Mouse (Mus musculus) MEL (cell line): ENCODE data around the gene Slc43a1. TPM values are rescaled to one million over a fixed set of nuclear protein-coding genes. Genes with fewer than 3 reads are reported as not detected.

Experiments
- DNase-seq: peaks from one replicate; pipeline ENCODE4 v3.0.0; 2011; ENCODE audit warnings: low read depth, low spot score
- H3K27ac ChIP-seq: 2 replicates; pipeline ENCODE4 v1.5.1; 2012; ENCODE audit warnings: low read depth, mild to moderate bottlenecking, control low read depth, low read length, moderate library complexity; ENCODE audit not compliant: control insufficient read depth
- H3K27me3 ChIP-seq, 2 experiments: fragments of 150-350 bp in 1 of 2; sonication (generic) in 1 of 2; 2 replicates each; pipeline ENCODE4 v1.6.1; 2012; ENCODE audit warnings: low read length in 2 of 2, mild to moderate bottlenecking in 2 of 2, improper control_type of control experiment in 1 of 2, moderate library complexity in 1 of 2; ENCODE audit not compliant: insufficient read depth in 2 of 2, control insufficient read depth in 1 of 2
- H3K36me3 ChIP-seq, 2 experiments: 2 replicates each; pipeline ENCODE4 v1.6.1; 2012 to 2014; ENCODE audit warnings: low read length in 2 of 2, improper control_type of control experiment in 1 of 2, inconsistent platforms in 1 of 2, mild to moderate bottlenecking in 1 of 2; ENCODE audit not compliant: insufficient read depth in 2 of 2, control insufficient read depth in 1 of 2
- H3K4me1 ChIP-seq, 2 experiments: fragments of 150-350 bp in 1 of 2; sonication (generic) in 1 of 2; 2 replicates each; pipeline ENCODE4 v1.6.1; 2012; ENCODE audit warnings: low read length in 2 of 2, improper control_type of control experiment in 1 of 2, mild to moderate bottlenecking in 1 of 2; ENCODE audit not compliant: insufficient read depth in 2 of 2, control insufficient read depth in 1 of 2
- H3K4me3 ChIP-seq, 2 experiments: fragments of 150-350 bp in 1 of 2; sonication (generic) in 1 of 2; 2 replicates each; pipeline ENCODE4 v1.5.1; 2012; ENCODE audit warnings: low read depth in 2 of 2, low read length in 2 of 2, mild to moderate bottlenecking in 2 of 2, moderate library complexity in 2 of 2, control low read depth in 1 of 2, improper control_type of control experiment in 1 of 2; ENCODE audit not compliant: control insufficient read depth in 1 of 2, insufficient read depth in 1 of 2
- H3K79me2 ChIP-seq: 2 replicates; pipeline ENCODE4 v1.6.1; 2012; ENCODE audit warnings: mild to moderate bottlenecking, low read length, moderate library complexity; ENCODE audit not compliant: control insufficient read depth, poor library complexity, insufficient read depth
- H3K9ac ChIP-seq: 2 replicates; pipeline ENCODE4 v1.6.1; 2012; ENCODE audit warnings: low read depth, mild to moderate bottlenecking, control low read depth, low read length, moderate library complexity; ENCODE audit not compliant: control insufficient read depth, poor library complexity, severe bottlenecking
- H3K9me3 ChIP-seq: fragments of 150-350 bp; sonication (generic); replicated peaks from 2 replicates; pipeline ENCODE4 v1.6.1; 2012; ENCODE audit warnings: mild to moderate bottlenecking, low read length, improper control_type of control experiment, moderate library complexity; ENCODE audit not compliant: insufficient read depth
- BHLHE40 ChIP-seq: IDR thresholded peaks from 2 replicates; pipeline ENCODE4 v1.6.1; 2012; ENCODE audit warnings: low read depth, mild to moderate bottlenecking, inconsistent platforms, low read length, improper control_type of control experiment, borderline replicate concordance
- CHD2 ChIP-seq: IDR thresholded peaks from 2 replicates; pipeline ENCODE4 v1.6.1; 2011; ENCODE audit warnings: low read length, improper control_type of control experiment
- EP300 ChIP-seq, 2 experiments: IDR thresholded peaks; 2 replicates each; pipeline ENCODE4 v1.6.1; 2011; ENCODE audit warnings: improper control_type of control experiment in 2 of 2, low read length in 2 of 2, low read depth in 1 of 2, mild to moderate bottlenecking in 1 of 2
- GATA1 ChIP-seq: IDR thresholded peaks from 2 replicates; pipeline ENCODE4 v1.6.1; 2011; ENCODE audit warnings: low read depth, low read length, improper control_type of control experiment
- JUND ChIP-seq: IDR thresholded peaks from 2 replicates; pipeline ENCODE4 v1.6.1; 2011; ENCODE audit warnings: low read depth, mild to moderate bottlenecking, improper control_type of control experiment, low read length
- KAT2A ChIP-seq: conservative IDR thresholded peaks from 2 replicates; pipeline ENCODE4 v1.6.1; 2012; ENCODE audit warnings: low read depth, low read length, improper control_type of control experiment, inconsistent platforms
- MEF2A ChIP-seq: IDR thresholded peaks from 2 replicates; pipeline ENCODE4 v1.6.1; 2014; ENCODE audit warnings: low read depth, mild to moderate bottlenecking, inconsistent platforms, low read length, improper control_type of control experiment; ENCODE audit not compliant: poor library complexity, insufficient replicate concordance, severe bottlenecking; ENCODE audit errors: extremely low read depth
- MYB ChIP-seq: IDR thresholded peaks from 2 replicates; pipeline ENCODE4 v1.6.1; 2011; ENCODE audit warnings: mild to moderate bottlenecking, low read depth, low read length, improper control_type of control experiment
- NELFE ChIP-seq: IDR thresholded peaks from 2 replicates; pipeline ENCODE4 v1.6.1; 2011; ENCODE audit warnings: low read depth, low read length, improper control_type of control experiment
- NRF1 ChIP-seq: IDR thresholded peaks from 2 replicates; pipeline ENCODE4 v1.6.1; 2014; ENCODE audit warnings: low read depth, mild to moderate bottlenecking, inconsistent platforms, low read length, improper control_type of control experiment, moderate library complexity; ENCODE audit not compliant: poor library complexity, insufficient read depth, severe bottlenecking
- POLR2A ChIP-seq, 2 experiments: IDR thresholded peaks; 2 replicates each; pipeline ENCODE4 v1.6.1; 2011 to 2012; ENCODE audit warnings: low read length in 2 of 2, mild to moderate bottlenecking in 2 of 2, control low read depth in 1 of 2, improper control_type of control experiment in 1 of 2, low read depth in 1 of 2, moderate library complexity in 1 of 2; ENCODE audit not compliant: control insufficient read depth in 1 of 2, insufficient read depth in 1 of 2, poor library complexity in 1 of 2
- RCOR1 ChIP-seq: IDR thresholded peaks from 2 replicates; pipeline ENCODE4 v1.6.1; 2012; ENCODE audit warnings: low read depth, mild to moderate bottlenecking, inconsistent platforms, low read length, improper control_type of control experiment
- SIN3A ChIP-seq: IDR thresholded peaks from 2 replicates; pipeline ENCODE4 v1.6.1; 2012; ENCODE audit warnings: low read length, improper control_type of control experiment, inconsistent platforms
- SMC3 ChIP-seq: IDR thresholded peaks from 2 replicates; pipeline ENCODE4 v1.6.1; 2011; ENCODE audit warnings: low read depth, low read length, improper control_type of control experiment
- TAL1 ChIP-seq: IDR thresholded peaks from 2 replicates; pipeline ENCODE4 v1.6.1; 2012; ENCODE audit warnings: mild to moderate bottlenecking, inconsistent platforms, low read length, moderate library complexity, mixed read lengths
- USF1 ChIP-seq: IDR thresholded peaks from 2 replicates; pipeline ENCODE4 v1.6.1; 2014; ENCODE audit warnings: low read depth, mild to moderate bottlenecking, inconsistent platforms, low read length, improper control_type of control experiment, moderate library complexity
- USF2 ChIP-seq, 2 experiments: IDR thresholded peaks; 2 replicates each; pipeline ENCODE4 v1.6.1; 2011 to 2012; ENCODE audit warnings: improper control_type of control experiment in 2 of 2, low read length in 2 of 2, borderline replicate concordance in 1 of 2, inconsistent platforms in 1 of 2, low read depth in 1 of 2, mild to moderate bottlenecking in 1 of 2; ENCODE audit not compliant: insufficient read depth in 1 of 2
- ZC3H11A ChIP-seq: IDR thresholded peaks from 2 replicates; pipeline ENCODE4 v1.6.1; 2012; ENCODE audit warnings: low read depth, mild to moderate bottlenecking, inconsistent platforms, low read length, improper control_type of control experiment
- ZKSCAN1 ChIP-seq: IDR thresholded peaks from 2 replicates; pipeline ENCODE4 v1.6.1; 2012; ENCODE audit warnings: low read depth, mild to moderate bottlenecking, inconsistent platforms, low read length, improper control_type of control experiment, moderate library complexity
- ZMIZ1 ChIP-seq: IDR thresholded peaks from 2 replicates; pipeline ENCODE4 v1.6.1; 2012; ENCODE audit warnings: low read depth, mild to moderate bottlenecking, inconsistent platforms, low read length, improper control_type of control experiment, moderate library complexity
- ZNF384 ChIP-seq: IDR thresholded peaks from 2 replicates; pipeline ENCODE4 v1.6.1; 2012; ENCODE audit warnings: low read depth, mild to moderate bottlenecking, inconsistent platforms, low read length, improper control_type of control experiment
- polyA plus RNA-seq, 2 experiments: library from polyadenylated mRNA; stranded (reverse) in 1 of 2; unstranded in 1 of 2; fragments of >175 nt in 1 of 2; fragments of >200 nt in 1 of 2; gene quantifications; 2 replicates each; pipeline versions ENCODE4 v1.2.1 to v1.2.4; 2012; ENCODE audit warnings: low replicate concordance in 2 of 2, low read depth in 1 of 2; ENCODE audit not compliant: insufficient read length in 2 of 2, insufficient read depth in 1 of 2, missing spikeins in 1 of 2
- total RNA-seq: library from RNA; depleted of rRNA; stranded (reverse); fragments of 300-350 nt; gene quantifications from 2 replicates; pipeline ENCODE4 v1.2.3, GENCODE M21; 2012

The Slc43a1 gene
- total and polyA plus RNA-seq, 3 experiments = 69.8 to 131 (median 108) TPM

DNA sequence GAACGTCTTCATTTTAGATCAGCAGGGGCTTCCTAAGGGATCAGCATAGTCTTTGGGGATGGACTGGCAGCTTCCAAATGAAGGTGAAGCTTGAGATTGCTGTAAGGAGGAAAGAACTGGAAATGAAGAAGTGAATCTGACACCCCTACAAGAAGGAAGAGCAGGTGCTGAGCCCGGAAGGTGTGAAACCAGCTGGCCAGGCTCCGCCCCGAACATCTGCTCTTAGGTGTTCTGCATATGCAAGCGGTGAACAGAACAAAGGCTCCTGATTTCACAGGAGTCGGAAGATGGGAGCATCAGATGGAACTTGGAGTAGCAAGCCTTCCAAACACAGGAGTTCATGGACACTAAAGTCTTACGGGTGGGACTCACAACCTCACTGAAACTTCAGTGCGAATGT, 1.5 kb upstream of the Slc43a1 start:
- peaks cover 0 to 8% of the 10 kb centered on the region in 2 experiments; a peak in 2 of 4 replicates for H3K4me1 ChIP-seq
- H3K9me3 ChIP-seq = no peaks in the 10 kb centered on the region
- H3K79me2 ChIP-seq = peaks cover 27% of the 10 kb centered on the region
- TF ChIP-seq JUND = no peak
- no peak for TF ChIP-seq NRF1
- TF ChIP-seq SMC3 = no peak
- no peak for TF ChIP-seq RCOR1
- no peak for TF ChIP-seq POLR2A (IDR thresholded peaks at IDR 0.05; ENCODE audit: control insufficient read depth in 1 of 2, insufficient read depth in 1 of 2, low read depth in 1 of 2, low read length in 2 of 2, poor library complexity in 1 of 2)
- TF ChIP-seq BHLHE40 = no peak
- TF ChIP-seq MEF2A = no peak
- no peak for TF ChIP-seq CHD2
- no peak for TF ChIP-seq USF2 (IDR thresholded peaks at IDR 0.05; ENCODE audit: borderline replicate concordance in 1 of 2, insufficient read depth in 1 of 2, low read depth in 1 of 2, low read length in 2 of 2)
- no peak for TF ChIP-seq USF1
- no peak for TF ChIP-seq ZC3H11A
- TF ChIP-seq EP300 (IDR thresholded peaks at IDR 0.05; ENCODE audit: low read depth in 1 of 2, low read length in 2 of 2) = no peak
- TF ChIP-seq TAL1 = no peak
- TF ChIP-seq GATA1 = no peak
- no peak for TF ChIP-seq KAT2A
- no peak for TF ChIP-seq ZKSCAN1
- no peak for TF ChIP-seq ZMIZ1
- no peak for TF ChIP-seq MYB
- no peak for TF ChIP-seq NELFE
- TF ChIP-seq SIN3A = no peak
- no peak overlapping the region for H3K27ac ChIP-seq
- DNase-seq = no peak
- peaks cover 0 to 3% of the 10 kb centered on the region in 2 experiments; a peak in 2 of 4 replicates for H3K36me3 ChIP-seq
- no peak overlapping the region for H3K4me3 ChIP-seq
- H3K9ac ChIP-seq = no peak overlapping the region
- no peaks in the 10 kb centered on the region for H3K27me3 ChIP-seq

DNA sequence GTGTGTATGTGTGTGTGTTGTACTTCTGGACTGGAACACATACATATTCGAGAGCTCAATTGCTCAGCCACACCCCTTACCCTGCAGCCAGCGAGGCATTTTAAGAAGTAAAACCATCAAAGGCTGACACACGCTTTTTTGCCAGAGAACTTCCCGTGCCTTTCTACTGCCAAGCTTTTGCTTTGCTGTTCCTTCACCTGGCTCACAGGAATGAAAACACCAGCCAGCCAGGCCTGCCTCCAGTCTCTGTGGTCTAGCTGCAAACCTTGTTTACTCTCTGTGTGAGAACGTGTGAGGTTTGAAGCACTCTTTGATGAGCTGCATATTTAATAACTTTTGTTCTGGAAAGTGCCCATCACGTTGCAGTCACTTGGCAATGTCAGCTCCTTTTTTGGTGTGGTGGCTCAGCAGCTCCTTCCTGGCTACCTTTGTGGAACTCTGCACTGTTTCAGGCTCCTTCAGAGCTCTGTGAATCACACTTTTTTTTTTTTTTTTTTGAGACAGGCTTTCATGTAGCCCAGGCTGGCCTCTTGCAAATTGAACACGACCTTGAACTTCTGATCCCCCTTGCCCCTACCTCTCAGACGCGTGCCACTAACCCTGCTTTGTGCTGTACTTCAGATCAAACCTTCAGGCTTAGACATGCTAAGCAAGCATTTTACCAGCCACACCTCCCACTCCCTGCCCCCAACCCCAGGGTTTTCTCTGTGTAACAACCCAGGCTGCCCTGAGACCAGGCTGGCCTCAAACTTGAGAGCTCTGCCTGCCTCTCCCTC, 645 bp upstream of the Slc43a1 start:
- H3K27me3 ChIP-seq = no peaks in the 10 kb centered on the region
- no peak overlapping the region for H3K27ac ChIP-seq
- DNase-seq = no peak
- H3K9ac ChIP-seq = no peak overlapping the region
- no peaks in the 10 kb centered on the region for H3K9me3 ChIP-seq
- H3K79me2 ChIP-seq = peaks cover 33% of the 10 kb centered on the region
- no peak overlapping the region for H3K4me3 ChIP-seq
- peaks cover 7 to 10% of the 10 kb centered on the region in 2 experiments for H3K4me1 ChIP-seq
- TF ChIP-seq KAT2A (no peak), ZNF384 (peak; percentile 64), MYB (no peak)
- H3K36me3 ChIP-seq = peaks cover 0 to 11% of the 10 kb centered on the region in 2 experiments; a peak in 2 of 4 replicates
